Mouse (Mus musculus) hindbrain, embryonic 10.5 days (tissue): ENCODE measurements around the gene Sipa1. TPM values are rescaled to one million over a fixed set of nuclear protein-coding genes. Genes with fewer than 3 reads are reported as not detected.

Experiments
- DNase-seq: peaks from one replicate; pipeline ENCODE4 v3.0.0-alpha.2; 2017; ENCODE audit warnings: low spot score
- H3K27ac ChIP-seq: fragments of 300-500 bp; sonication (generic); 2 replicates; pipeline ENCODE4 v1.5.1; 2016; ENCODE audit warnings: mild to moderate bottlenecking, moderate library complexity
- H3K27me3 ChIP-seq: fragments of 300-500 bp; sonication (generic); 2 replicates; pipeline ENCODE4 v1.6.1; 2016; ENCODE audit warnings: mild to moderate bottlenecking; ENCODE audit not compliant: poor library complexity, insufficient read depth, severe bottlenecking
- H3K36me3 ChIP-seq: fragments of 300-500 bp; sonication (generic); 2 replicates; pipeline ENCODE4 v1.6.1; 2016; ENCODE audit warnings: mild to moderate bottlenecking, moderate library complexity
- H3K4me1 ChIP-seq: fragments of 300-500 bp; sonication (generic); replicated peaks from 2 replicates; pipeline ENCODE4 v1.6.1; 2016; ENCODE audit warnings: mild to moderate bottlenecking
- H3K4me3 ChIP-seq: fragments of 300-500 bp; sonication (generic); 2 replicates; pipeline ENCODE4 v1.5.1; 2016; ENCODE audit warnings: mild to moderate bottlenecking, moderate library complexity
- H3K9me3 ChIP-seq: fragments of 300-500 bp; sonication (generic); 2 replicates; pipeline ENCODE4 v1.6.1; 2016; ENCODE audit warnings: mild to moderate bottlenecking, moderate library complexity
- WGBS: fragments of 180-500 bp; shearing (Covaris S2); methylation state at CpG from one replicate; pipeline ENCODE4 v1.1.7; 2016; 5-methylcytosine and 5-hydroxymethylcytosine counted together
- polyA plus RNA-seq: library from polyadenylated mRNA; unstranded; fragments of >200 nt; fragmentation: Nextera tagmentation; extraction: Ambion mirVana; gene quantifications from 2 replicates; pipeline ENCODE4 v1.2.1, GENCODE M21; 2016

Sipa1 gene
- polyA plus RNA-seq, 1 experiment from 2014 or later, result 27.6 TPM

DNA sequence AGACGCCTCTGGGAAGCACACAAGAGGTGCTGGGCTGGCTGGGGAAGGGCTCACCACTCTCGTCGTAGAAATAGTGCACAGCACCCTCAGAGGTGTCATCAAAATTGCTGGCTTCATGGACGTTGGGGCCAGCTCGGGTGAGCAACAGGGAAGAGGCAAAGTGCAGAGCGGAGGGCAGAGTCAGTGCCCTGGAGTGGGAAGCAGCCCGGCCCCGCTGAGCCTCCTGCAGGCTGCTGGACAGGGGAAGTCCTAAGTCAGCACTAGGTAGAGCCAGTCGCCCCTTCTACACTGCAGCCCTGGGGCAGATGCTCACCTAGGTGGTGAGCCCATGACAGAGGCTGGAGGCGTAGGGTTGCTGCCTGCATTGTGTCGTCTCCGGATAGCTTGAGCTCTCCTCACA, 20.7 kb upstream of the Sipa1 start:
- no peak overlapping the region for H3K4me3 ChIP-seq
- DNase-seq, result no peak
- H3K27me3 ChIP-seq, result no peaks in the 10 kb centered on the region
- peaks cover 81% of the 10 kb centered on the region for H3K36me3 ChIP-seq
- peaks cover 14% of the 10 kb centered on the region for H3K4me1 ChIP-seq
- no peaks in the 10 kb centered on the region for H3K9me3 ChIP-seq
- no peak overlapping the region for H3K27ac ChIP-seq
- WGBS, result 93% methylated on average over 12 of the region's 12 CpGs

DNA sequence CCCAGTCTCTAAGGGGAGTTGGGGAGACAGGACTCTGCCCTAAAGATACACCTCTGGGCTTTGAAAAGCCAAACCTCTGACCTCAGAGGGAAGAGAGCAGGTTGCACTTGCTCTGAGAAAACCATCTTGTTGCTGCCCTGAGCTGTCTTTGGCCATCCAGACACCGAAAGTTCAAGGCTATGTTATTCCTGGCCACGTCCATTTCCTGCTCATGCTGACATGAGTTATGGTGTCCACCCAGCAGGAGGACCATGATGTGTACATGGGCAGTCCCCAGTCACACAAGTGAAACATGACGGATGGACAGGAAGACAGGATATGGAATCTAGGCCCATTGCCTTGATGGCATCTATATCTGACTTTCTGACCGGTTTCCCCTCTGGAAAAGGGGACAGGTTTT, 16.9 kb upstream of the Sipa1 start:
- no peak overlapping the region for H3K27ac ChIP-seq
- H3K9me3 ChIP-seq, result no peaks in the 10 kb centered on the region
- 89% methylated on average over 4 of the region's 4 CpGs for WGBS
- peaks cover 98% of the 10 kb centered on the region for H3K36me3 ChIP-seq
- no peak for DNase-seq
- no peak overlapping the region for H3K4me3 ChIP-seq
- H3K27me3 ChIP-seq, result no peaks in the 10 kb centered on the region
- H3K4me1 ChIP-seq, result no peaks in the 10 kb centered on the region

DNA sequence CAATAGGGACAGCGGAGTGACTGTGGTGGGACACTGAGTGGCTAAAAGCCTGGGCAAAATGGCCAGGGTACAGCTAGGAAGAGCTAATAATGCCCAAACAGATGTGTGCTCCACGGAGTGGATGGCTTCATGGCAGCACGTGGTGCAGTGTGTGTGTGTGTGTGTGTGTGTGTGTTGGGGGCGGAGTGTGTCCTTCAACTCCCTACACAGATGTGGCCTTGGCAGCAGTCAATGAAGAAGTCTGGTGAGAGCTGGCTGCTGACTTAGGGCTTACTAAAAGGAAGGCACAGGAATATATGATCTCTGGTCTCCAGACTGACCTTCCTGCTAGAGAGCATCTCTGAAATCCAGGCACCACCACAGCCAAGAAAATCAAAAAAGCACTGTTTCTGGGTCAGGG, 4.9 kb upstream of the Sipa1 start:
- Histone ChIP-seq H3K4me1 (peaks cover 13% of the 10 kb centered on the region), H3K27me3 (no peaks in the 10 kb centered on the region), H3K4me3 (no peak overlapping the region), H3K9me3 (no peaks in the 10 kb centered on the region), H3K36me3 (peaks cover 90% of the 10 kb centered on the region), H3K27ac (no peak overlapping the region)
- 93% methylated on average over 4 of the region's 4 CpGs for WGBS
- DNase-seq, result no peak

DNA sequence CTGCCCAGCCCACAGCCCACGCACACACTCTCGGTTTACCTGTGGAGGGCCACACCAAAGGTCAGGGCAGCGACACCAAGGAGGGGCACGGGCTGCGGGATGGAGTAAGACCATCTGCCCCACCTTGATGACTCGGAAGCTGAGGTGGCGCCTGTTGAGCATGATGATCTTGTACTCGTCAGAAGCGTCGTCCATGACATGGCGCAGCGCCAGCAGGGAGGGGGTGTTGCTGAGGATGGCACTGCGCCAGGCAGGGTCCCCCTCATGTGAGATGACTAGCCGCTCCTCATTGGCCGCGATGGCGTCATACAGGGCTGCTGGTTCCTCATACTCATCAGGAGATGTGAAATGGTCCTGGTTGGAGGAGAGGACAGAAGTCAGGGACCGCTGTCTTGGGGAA, 2.9 kb upstream of the Sipa1 start:
- peaks cover 31% of the 10 kb centered on the region for H3K4me1 ChIP-seq
- WGBS, result 97% methylated on average over 18 of the region's 18 CpGs
- no peaks in the 10 kb centered on the region for H3K9me3 ChIP-seq
- H3K27ac ChIP-seq, result no peak overlapping the region
- DNase-seq, result no peak
- peaks cover 70% of the 10 kb centered on the region for H3K36me3 ChIP-seq
- H3K27me3 ChIP-seq, result no peaks in the 10 kb centered on the region
- H3K4me3 ChIP-seq, result no peak overlapping the region

DNA sequence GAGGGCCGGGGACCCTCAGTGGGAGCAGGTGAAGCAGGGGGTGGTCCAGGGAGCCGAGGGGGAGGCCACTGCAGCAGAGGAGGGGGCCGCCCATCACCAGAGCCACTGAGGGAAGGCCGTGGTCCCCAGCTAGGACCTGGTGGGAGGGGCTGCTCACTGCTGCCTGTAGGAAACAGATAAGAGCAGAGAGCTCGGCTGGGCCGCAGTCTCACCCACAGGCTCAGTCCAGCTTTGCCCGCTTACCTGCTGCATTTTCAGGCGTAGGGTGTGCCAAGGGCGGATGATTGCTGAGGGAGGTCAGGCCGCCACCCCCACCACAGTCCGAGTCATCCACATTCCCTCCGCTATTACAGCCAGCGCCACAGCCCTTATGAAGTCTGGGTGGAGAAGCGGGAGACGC, 2.0 kb upstream of the Sipa1 start:
- Histone ChIP-seq H3K4me3 (no peak overlapping the region), H3K9me3 (no peaks in the 10 kb centered on the region), H3K4me1 (peaks cover 39% of the 10 kb centered on the region), H3K27ac (no peak overlapping the region), H3K36me3 (peaks cover 67% of the 10 kb centered on the region), H3K27me3 (no peaks in the 10 kb centered on the region)
- no peak for DNase-seq
- 91% methylated on average over 15 of the region's 15 CpGs for WGBS

DNA sequence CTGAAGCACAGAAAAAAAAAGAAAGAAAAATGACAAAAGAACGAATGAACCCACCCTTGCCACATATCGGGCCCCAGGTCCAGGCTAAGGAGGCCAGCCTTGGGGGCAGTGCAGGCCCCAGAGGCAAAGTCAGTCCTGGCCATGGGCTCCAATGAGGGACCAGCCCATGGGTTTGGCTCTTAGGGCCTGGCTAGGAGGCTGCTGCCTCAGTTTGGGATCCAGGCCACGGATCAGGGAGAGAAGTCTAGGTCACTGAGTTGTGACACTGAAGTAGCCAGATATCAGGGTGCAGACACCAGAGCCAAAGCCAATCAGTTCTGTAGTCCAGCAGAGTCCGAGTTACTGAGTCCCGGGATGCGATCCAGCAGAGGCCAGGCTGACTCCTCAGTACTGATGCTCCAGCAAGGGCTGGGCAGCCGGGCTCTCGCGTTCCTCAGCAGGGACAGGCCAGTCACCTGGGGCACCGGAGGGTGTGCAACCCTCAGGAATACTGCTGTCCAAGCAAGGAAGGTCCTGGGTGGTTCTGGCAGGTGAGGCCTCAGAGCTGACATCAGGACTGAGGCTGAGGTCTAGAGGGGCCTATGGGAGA, 1.3 kb upstream of the Sipa1 start:
- DNase-seq, result no peak
- Histone ChIP-seq H3K27ac (no peak overlapping the region), H3K4me1 (peaks cover 43% of the 10 kb centered on the region), H3K9me3 (no peaks in the 10 kb centered on the region), H3K27me3 (no peaks in the 10 kb centered on the region), H3K4me3 (0 out of 2 replicates have a peak overlapping the region, but pooled peaks have one; percentile 12), H3K36me3 (peaks cover 66% of the 10 kb centered on the region)
- 94% methylated on average over 10 of the region's 10 CpGs for WGBS

DNA sequence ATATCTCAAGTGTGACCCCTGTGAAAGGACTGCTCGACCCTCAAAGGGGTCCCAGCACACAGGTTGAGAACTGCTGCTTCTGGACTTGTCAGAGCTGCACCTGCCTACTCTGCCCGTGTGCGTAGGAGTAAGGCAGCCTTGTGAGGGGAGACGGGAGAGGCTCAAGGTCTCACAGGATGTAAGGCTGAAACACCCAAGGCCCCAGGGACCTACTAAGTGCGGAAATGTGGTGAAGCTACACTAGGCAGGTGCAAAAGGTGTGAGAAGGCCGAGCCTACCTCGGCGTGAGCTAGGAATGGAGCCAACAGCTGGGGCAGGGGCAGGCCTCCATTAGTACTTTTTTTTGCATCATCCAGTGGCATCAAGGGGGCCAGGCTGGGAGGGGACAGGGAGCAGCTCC, 1.2 kb downstream of the Sipa1 start:
- DNase-seq, result no peak
- peak overlapping the region; percentile 85 for H3K27ac ChIP-seq
- H3K4me3 ChIP-seq, result peak overlapping the region; percentile 61
- H3K36me3 ChIP-seq, result peaks cover 50% of the 10 kb centered on the region
- H3K27me3 ChIP-seq, result no peaks in the 10 kb centered on the region
- H3K4me1 ChIP-seq, result peaks cover 43% of the 10 kb centered on the region
- WGBS, result 80% methylated on average over 8 of the region's 8 CpGs
- H3K9me3 ChIP-seq, result no peaks in the 10 kb centered on the region

DNA sequence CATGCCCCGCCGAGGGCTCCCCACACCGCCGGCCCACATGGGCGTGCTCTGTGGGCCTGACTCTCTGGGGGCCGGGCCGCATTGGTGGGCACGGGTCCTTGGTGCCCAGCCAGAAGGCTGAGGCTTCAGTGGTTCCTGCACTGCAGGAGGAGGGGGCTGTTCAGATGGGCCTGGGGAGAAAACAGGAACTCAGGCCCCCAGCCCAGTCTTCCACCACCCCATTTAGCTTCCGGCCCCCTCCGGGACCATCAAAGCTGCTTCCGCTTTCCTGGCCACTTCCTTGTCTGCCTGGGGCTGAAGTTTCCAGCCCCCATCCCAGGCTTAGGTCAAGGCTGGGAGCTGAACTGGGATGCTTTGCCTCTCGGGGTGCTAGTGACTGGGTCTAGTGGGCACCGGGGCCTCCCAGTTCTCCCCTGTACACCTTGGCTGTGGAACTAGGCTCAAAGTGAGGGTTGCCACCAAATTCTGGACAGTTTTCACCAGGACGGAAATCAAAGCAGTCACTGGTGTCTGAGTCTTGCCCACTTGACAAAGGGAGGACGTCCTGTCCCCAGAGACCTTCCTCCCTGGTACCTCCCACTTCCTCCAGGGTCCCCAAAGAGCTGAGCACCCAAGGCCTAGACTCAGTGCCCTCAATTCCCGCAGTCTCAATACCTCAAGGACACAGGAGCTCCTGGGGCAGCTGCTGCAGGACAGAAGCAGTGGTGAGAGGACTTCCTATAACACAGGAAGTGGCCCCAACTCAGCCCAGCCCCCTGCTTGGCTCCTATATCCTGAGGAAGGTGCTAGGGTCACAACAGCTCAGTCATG, 2.4 kb downstream of the Sipa1 start:
- 87% methylated on average over 16 of the region's 16 CpGs for WGBS
- no peak for DNase-seq
- peak overlapping the region; percentile 14; the same call in 1 of the 2 replicates for H3K4me3 ChIP-seq
- peak overlapping the region; percentile 30; the same call in 1 of the 2 replicates for H3K27ac ChIP-seq
- peaks cover 43% of the 10 kb centered on the region for H3K4me1 ChIP-seq
- peaks cover 9% of the 10 kb centered on the region for H3K27me3 ChIP-seq
- H3K9me3 ChIP-seq, result no peaks in the 10 kb centered on the region
- H3K36me3 ChIP-seq, result peaks cover 45% of the 10 kb centered on the region

DNA sequence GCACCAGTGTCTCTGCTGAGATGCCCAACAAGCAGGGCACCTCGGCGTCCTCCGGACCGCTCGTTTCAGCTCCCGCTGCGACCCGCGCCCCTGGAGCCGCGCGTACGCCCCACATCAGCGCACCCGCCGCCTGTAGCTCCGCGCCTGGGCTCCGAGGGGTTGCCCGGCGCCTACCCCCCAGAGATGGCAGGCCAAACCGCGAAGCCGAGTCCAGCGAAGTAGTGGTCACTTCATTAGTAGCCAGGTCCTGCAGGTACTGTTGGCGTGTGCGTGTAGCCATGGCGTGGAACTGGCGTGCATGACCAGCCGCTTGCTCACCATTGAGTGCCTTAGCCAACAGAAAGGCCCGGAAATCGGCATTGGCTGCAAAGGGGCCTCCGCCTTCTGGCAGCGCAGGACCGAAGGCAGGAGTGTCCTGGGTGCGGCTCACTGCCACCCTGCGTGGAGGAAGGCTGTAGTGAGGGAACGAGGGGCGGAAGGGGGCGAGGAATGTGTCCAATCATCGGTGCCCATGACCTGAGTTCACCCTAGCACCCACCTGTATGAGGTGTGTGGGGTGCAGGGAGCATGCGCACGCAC, 8.7 kb downstream of the Sipa1 start:
- peaks cover 33% of the 10 kb centered on the region for H3K4me1 ChIP-seq

DNA sequence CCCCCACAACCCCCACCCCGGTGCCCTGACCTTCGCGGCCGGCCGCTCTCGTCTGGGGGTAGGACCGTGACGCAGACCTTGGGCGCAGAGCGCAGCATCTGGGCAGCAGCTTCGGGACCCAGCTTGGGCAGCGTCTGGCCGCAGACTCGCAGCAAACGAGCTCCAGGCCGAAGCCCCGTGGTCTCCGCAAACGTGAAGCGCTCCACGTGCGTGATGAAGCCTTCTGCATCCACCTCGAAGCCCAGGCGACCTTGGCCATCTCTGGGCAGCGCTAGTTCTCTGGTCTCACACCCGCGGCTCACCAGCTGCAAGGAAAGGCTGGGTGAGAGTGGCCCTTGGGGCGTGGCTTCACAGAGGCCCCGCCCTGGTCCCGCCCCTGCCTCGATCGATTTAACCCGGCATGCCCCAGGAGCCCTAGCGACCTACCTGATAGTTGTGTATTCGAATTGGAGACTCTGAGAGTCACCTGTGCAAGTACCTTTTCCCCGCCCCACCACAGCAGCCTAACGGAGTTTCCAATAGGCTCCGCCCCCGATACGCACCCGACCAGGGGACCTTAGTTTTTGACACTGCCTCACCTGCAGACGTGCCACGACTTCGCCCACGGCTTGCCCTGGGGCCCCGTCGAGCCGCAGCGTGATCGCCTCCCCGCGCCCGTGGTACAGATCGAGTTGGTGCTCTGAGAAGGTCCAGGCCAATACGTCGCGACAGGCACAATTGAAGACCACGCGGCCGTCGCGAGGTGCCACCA, 9.4 kb downstream of the Sipa1 start:
- Histone ChIP-seq H3K27me3 (peaks cover 67% of the 10 kb centered on the region), H3K4me1 (peaks cover 38% of the 10 kb centered on the region), H3K27ac (peak overlapping the region; percentile 53; the same call in 1 of the 2 replicates), H3K36me3 (peaks cover 53% of the 10 kb centered on the region), H3K9me3 (no peaks in the 10 kb centered on the region), H3K4me3 (peak overlapping the region; percentile 54)
- DNase-seq, result peak; percentile 77
- 4% methylated on average over 62 of the region's 62 CpGs for WGBS

More for the DNA sequence above, 8.7 kb downstream of the Sipa1 start:
- Histone ChIP-seq H3K36me3 (peaks cover 57% of the 10 kb centered on the region), H3K9me3 (no peaks in the 10 kb centered on the region), H3K4me3 (peak overlapping the region; percentile 54), H3K27me3 (peaks cover 67% of the 10 kb centered on the region), H3K27ac (peak overlapping the region; percentile 53; the same call in 1 of the 2 replicates)
- WGBS, result 7% methylated on average over 43 of the region's 43 CpGs
- DNase-seq, result peak; percentile 39

DNA sequence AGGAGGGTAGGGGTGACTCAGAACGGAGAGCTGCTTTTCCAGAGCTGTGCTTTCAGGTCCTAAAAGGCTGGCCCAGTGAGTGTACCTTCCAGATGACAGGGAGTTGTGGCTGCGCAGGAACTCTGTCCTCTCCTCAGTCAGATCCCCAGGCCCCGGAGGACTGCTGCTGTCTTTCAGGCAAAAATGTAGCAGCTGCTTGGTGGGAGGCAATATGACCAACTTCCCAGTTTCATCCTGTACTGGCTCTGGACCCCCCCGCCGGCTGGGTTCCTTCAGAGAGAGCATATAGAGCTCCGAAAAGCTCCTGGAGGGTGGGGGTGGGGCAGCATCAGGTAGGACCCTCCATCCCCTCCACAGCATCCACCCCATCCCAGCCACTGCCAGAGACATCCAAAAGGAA, 10.9 kb downstream of the Sipa1 start:
- Histone ChIP-seq H3K4me1 (peaks cover 54% of the 10 kb centered on the region), H3K27ac (no peak overlapping the region), H3K9me3 (no peaks in the 10 kb centered on the region), H3K4me3 (no peak overlapping the region), H3K36me3 (peaks cover 53% of the 10 kb centered on the region), H3K27me3 (peaks cover 67% of the 10 kb centered on the region)
- 78% methylated on average over 6 of the region's 6 CpGs for WGBS
- DNase-seq, result no peak

DNA sequence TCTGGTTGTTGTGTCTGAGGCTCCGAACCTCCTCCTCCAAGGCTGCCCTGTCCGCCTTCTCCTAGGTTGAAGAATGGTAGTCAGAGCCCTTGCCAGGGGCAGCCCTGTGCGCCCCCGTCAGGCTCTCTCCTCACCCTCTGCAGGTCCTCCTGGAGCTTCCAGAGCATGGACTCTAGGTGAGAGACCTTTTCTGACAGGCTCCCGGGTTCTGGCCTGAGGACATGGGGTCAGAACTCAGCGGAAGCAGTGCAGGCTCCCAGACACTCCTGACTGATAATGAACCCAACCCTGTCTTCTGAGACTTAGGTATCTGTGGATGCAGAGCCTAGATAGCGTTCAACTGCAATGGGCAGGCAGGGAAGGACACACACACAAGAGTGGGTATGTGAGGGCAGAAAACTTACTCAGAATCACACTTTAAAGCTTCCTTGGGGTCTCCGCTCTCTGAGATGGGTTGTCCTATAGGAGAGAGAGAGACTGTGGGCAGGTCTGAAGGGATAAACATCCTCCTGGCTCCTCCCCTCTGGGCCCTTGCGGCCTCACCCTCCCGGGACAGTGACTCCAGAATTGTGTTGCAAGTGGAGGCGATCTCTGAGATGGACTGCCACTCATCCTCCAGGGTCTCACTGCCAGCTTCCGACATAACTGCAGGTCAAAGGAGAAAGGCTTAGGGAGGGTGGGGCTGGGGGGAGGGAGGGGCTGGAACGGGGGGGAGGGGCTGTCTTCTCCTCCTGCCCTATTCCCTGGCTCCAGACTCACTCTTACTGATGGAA, 11.8 kb downstream of the Sipa1 start:
- no peak overlapping the region for H3K4me3 ChIP-seq
- H3K27ac ChIP-seq, result peak overlapping the region; percentile 0
- H3K9me3 ChIP-seq, result no peaks in the 10 kb centered on the region
- no peak for DNase-seq
- peaks cover 54% of the 10 kb centered on the region for H3K4me1 ChIP-seq
- peaks cover 60% of the 10 kb centered on the region for H3K36me3 ChIP-seq
- 53% methylated on average over 13 of the region's 13 CpGs for WGBS
- peaks cover 63% of the 10 kb centered on the region for H3K27me3 ChIP-seq
